Mouse (Mus musculus): Measurements from ENCODE around the gene Flywch2. TPM values are rescaled to one million over a fixed set of nuclear protein-coding genes. Genes with fewer than 3 reads are reported as not detected.
A peak's percentile ranks its signal among the peaks of the same experiment; 100 is the strongest.

Flywch2 gene
- polyA plus RNA-seq, 1 experiment from 2014 or later, result 46.8 TPM

DNA sequence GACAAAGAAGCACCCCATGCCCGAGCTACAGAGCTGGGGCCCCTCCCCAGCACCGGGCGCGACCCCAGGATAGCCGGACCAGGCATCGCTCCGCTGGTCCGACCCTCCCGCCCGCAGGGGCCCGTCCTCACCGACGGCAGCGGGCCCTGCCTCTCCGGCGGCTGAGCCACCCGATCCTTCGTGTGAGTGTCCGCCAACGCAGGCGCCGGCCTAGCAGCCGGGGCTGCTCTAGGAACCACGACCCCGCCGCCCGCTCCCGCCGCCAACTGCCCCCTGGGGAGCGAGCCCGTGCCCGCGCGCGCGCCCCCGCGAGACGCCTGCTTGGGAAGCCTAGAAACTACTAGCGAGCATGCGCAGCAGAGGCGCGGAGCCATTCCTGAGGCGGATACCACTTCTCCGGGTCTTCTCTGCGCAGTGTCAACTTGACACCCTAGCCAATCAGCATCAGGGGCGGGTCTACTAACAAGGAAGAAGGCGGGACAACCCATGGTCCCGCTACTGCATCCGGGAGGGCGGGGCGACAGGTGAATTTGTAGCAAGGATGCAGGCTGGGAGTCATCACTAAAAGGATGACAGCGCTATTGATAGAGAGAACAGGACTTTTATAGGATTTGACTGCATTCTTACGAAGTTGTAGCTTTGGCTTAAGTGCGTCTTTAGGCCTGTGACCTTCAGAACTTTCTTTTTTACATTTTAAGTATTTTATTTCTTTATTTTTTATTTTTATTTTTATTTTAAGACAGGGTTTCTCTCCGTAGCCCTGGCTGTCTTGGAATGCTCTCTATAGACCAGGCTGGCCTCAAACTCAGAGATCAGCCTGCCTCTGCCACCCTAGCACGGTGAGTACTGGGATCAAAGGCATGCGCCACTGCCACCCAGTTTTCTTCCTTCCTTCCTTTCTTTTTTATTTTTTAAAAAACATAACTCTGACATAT lies 14.3 kb downstream of the Flywch2 start, which contains the start of gene Flywch1:
Gene Flywch1 (minus strand): TSS at position 319 of the 935 bp plus-strand sequence.
- Histone ChIP-seq H3K9me3 (replicated peaks; ENCODE audit: low read length) (no peaks in the 10 kb centered on the region), H3K27me3 (ENCODE audit: insufficient read depth, low read length) (no peaks in the 10 kb centered on the region), H3K4me1 (replicated peaks; ENCODE audit: insufficient read depth, low read length) (no peaks in the 10 kb centered on the region), H3K4me3 (replicated peaks; ENCODE audit: low read depth, low read length) (peak within 1 kb of the TSS; percentile 79), H3K9ac (ENCODE audit: low read depth, low read length) (peak within 1 kb of the TSS; percentile 89), H3K4me2 (ENCODE audit: low read length) (peak within 1 kb of the TSS; percentile 81), H3K36me3 (ENCODE audit: insufficient read depth, low read length) (no peaks in the 10 kb centered on the region; the same call in 1 of the 2 replicates), H3K27ac (peak within 1 kb of the TSS; percentile 81)
- ATAC-seq (replicated peaks; ENCODE audit: low FRiP score, low read depth) (peak; percentile 98), DNase-seq (ENCODE audit: low spot score) (peak; percentile 99)
- WGBS, result 3% methylated on average over 51 of the region's 58 CpGs
- no peak; the same call in 1 of the 2 replicates for TF ChIP-seq CTCF (IDR thresholded peaks at IDR 0.05; ENCODE audit: low read depth)

- Histone ChIP-seq H3K4me2 (ENCODE audit: low read length) (peak overlapping the region; percentile 81), H3K9ac (ENCODE audit: low read depth, low read length) (peak overlapping the region; percentile 89), H3K4me3 (replicated peaks; ENCODE audit: low read depth, low read length) (peak overlapping the region; percentile 79), H3K27me3 (ENCODE audit: insufficient read depth, low read length) (no peaks in the 10 kb centered on the region), H3K27ac (peak overlapping the region; percentile 81), H3K9me3 (replicated peaks; ENCODE audit: low read length) (no peaks in the 10 kb centered on the region), H3K4me1 (replicated peaks; ENCODE audit: insufficient read depth, low read length) (no peaks in the 10 kb centered on the region), H3K36me3 (ENCODE audit: insufficient read depth, low read length) (no peaks in the 10 kb centered on the region; the same call in 1 of the 2 replicates)
- 1% methylated on average over 19 of the region's 19 CpGs for WGBS
- peak; percentile 37 for ATAC-seq (replicated peaks; ENCODE audit: low FRiP score, low read depth)
- peak; percentile 57 for DNase-seq (ENCODE audit: low spot score)
- no peak for TF ChIP-seq CTCF (IDR thresholded peaks at IDR 0.05; ENCODE audit: low read depth)
Observed at GRCm38 (mm10) chr17:23770896-23771283, 15.0 kb downstream of the Flywch2 start.

GRCm38 (mm10) chr17:23770493-23770892 lies 15.4 kb downstream of the Flywch2 start:
- no peak for ATAC-seq (replicated peaks; ENCODE audit: low FRiP score, low read depth)
- TF ChIP-seq CTCF (IDR thresholded peaks at IDR 0.05; ENCODE audit: low read depth), result no peak
- peak overlapping the region; percentile 81 for H3K4me2 ChIP-seq (ENCODE audit: low read length)
- H3K27ac ChIP-seq, result 0 out of 2 replicates have a peak overlapping the region, but pooled peaks have one; percentile 81
- H3K27me3 ChIP-seq (ENCODE audit: insufficient read depth, low read length), result no peaks in the 10 kb centered on the region
- no peak for DNase-seq (ENCODE audit: low spot score)
- no peaks in the 10 kb centered on the region for H3K9me3 ChIP-seq (replicated peaks; ENCODE audit: low read length)
- WGBS, result 17% methylated on average over 2 of the region's 2 CpGs
- peak overlapping the region; percentile 79 for H3K4me3 ChIP-seq (replicated peaks; ENCODE audit: low read depth, low read length)
- no peaks in the 10 kb centered on the region for H3K4me1 ChIP-seq (replicated peaks; ENCODE audit: insufficient read depth, low read length)
- H3K9ac ChIP-seq (ENCODE audit: low read depth, low read length), result peak overlapping the region; percentile 89
- no peaks in the 10 kb centered on the region; the same call in 1 of the 2 replicates for H3K36me3 ChIP-seq (ENCODE audit: insufficient read depth, low read length)

GRCm38 (mm10) chr17:23762976-23763375 lies 22.9 kb downstream of the Flywch2 start:
- DNase-seq (ENCODE audit: low spot score) (no peak), ATAC-seq (replicated peaks; ENCODE audit: low FRiP score, low read depth) (no peak)
- Histone ChIP-seq H3K27ac (no peak overlapping the region), H3K36me3 (ENCODE audit: insufficient read depth, low read length) (peaks cover 22% of the 10 kb centered on the region), H3K9ac (ENCODE audit: low read depth, low read length) (no peak overlapping the region), H3K4me3 (replicated peaks; ENCODE audit: low read depth, low read length) (no peak overlapping the region), H3K27me3 (ENCODE audit: insufficient read depth, low read length) (no peaks in the 10 kb centered on the region), H3K4me2 (ENCODE audit: low read length) (no peak overlapping the region), H3K9me3 (replicated peaks; ENCODE audit: low read length) (no peaks in the 10 kb centered on the region), H3K4me1 (replicated peaks; ENCODE audit: insufficient read depth, low read length) (no peaks in the 10 kb centered on the region)
- WGBS, result 86% methylated on average over 11 of the region's 11 CpGs
- no peak for TF ChIP-seq CTCF (IDR thresholded peaks at IDR 0.05; ENCODE audit: low read depth)

GRCm38 (mm10) chr17:23761155-23761554 lies 24.7 kb downstream of the Flywch2 start:
- no peak overlapping the region for H3K27ac ChIP-seq
- H3K9me3 ChIP-seq (replicated peaks; ENCODE audit: low read length), result no peaks in the 10 kb centered on the region
- H3K4me1 ChIP-seq (replicated peaks; ENCODE audit: insufficient read depth, low read length), result no peaks in the 10 kb centered on the region
- no peak for DNase-seq (ENCODE audit: low spot score)
- H3K9ac ChIP-seq (ENCODE audit: low read depth, low read length), result no peak overlapping the region
- H3K36me3 ChIP-seq (ENCODE audit: insufficient read depth, low read length), result peaks cover 37% of the 10 kb centered on the region
- TF ChIP-seq CTCF (IDR thresholded peaks at IDR 0.05; ENCODE audit: low read depth), result no peak
- 92% methylated on average over 3 of the region's 3 CpGs for WGBS
- H3K4me2 ChIP-seq (ENCODE audit: low read length), result no peak overlapping the region
- H3K4me3 ChIP-seq (replicated peaks; ENCODE audit: low read depth, low read length), result no peak overlapping the region
- H3K27me3 ChIP-seq (ENCODE audit: insufficient read depth, low read length), result no peaks in the 10 kb centered on the region
- no peak for ATAC-seq (replicated peaks; ENCODE audit: low FRiP score, low read depth)

DNA sequence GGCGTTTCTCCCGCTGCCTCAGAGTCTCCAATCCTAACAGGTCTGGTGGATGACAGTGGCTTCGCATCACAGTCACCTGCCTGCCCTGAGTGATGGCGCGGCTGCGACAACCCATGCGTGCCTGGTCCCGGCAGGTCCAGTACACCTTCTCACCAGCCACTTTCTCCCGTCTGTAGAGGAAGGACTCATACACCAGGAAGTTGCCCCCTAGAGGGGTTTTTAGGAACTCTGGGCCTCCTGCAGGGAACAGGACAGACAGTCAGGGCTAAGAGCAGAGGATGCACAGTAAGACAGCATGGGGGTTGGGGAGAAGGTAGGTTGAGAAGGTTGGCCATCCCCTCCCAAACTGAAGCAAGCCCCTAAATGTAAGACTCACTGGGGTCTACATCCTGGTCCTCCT lies 25.6 kb downstream of the Flywch2 start:
- Histone ChIP-seq H3K36me3 (ENCODE audit: insufficient read depth, low read length) (peaks cover 45% of the 10 kb centered on the region), H3K4me1 (replicated peaks; ENCODE audit: insufficient read depth, low read length) (no peaks in the 10 kb centered on the region), H3K4me3 (replicated peaks; ENCODE audit: low read depth, low read length) (no peak overlapping the region), H3K27me3 (ENCODE audit: insufficient read depth, low read length) (no peaks in the 10 kb centered on the region), H3K4me2 (ENCODE audit: low read length) (no peak overlapping the region), H3K9ac (ENCODE audit: low read depth, low read length) (no peak overlapping the region), H3K27ac (no peak overlapping the region), H3K9me3 (replicated peaks; ENCODE audit: low read length) (no peaks in the 10 kb centered on the region)
- TF ChIP-seq CTCF (IDR thresholded peaks at IDR 0.05; ENCODE audit: low read depth), result no peak
- DNase-seq (ENCODE audit: low spot score), result no peak
- 96% methylated on average over 9 of the region's 9 CpGs for WGBS
- ATAC-seq (replicated peaks; ENCODE audit: low FRiP score, low read depth), result no peak

All from kidney, postnatal 0 days (tissue).